Mouse (Mus musculus): ENCODE results near the gene Rab40c. TPM values are rescaled to one million over a fixed set of nuclear protein-coding genes. Genes with fewer than 3 reads are reported as not detected.

The Rab40c gene
- total and polyA plus RNA-seq, 2 experiments from 2014 or later: 10.4 to 22.5 TPM

DNA sequence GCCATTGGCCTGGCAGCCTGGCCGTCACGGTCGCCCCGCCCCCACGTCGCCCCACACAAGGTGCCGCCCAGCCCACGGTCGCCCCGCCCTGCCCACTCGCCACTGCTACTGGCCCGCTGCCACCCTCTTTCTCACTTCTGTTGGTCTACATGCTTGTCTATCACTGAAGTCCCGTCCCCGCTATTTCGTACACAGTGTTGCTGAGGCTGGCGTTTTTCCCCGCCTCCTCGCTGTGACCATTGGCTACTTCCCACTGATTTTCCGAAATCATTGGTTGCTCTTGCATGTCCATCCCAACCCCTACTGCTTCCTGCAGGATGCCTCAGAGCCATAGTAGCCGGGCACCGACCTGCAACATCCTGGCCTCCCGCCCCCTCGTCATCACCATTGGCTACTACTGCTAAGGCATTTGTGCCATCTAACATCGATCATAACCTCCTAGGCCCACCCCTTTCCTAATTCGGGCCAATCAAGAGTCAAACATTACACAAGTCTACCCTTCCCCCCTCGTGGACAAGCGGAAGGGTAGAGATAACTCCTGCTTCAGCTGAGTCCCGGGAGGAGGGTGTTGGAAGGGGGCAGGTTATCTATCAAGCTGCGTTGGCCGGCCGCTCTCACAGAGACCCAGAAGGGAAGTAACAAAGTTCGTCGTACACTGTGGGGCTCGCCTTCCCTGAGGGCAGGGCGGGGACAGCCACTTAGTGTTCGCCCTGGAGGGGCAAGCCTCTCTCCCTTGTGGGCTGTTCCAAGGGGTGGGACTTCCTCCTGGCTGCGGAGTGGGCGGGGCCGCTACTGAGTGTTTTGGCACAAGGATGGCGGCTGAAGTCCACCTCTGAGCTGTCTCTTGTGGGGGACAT, 487 bp upstream of the Rab40c start:
- Histone ChIP-seq H3K9ac (replicated peaks; ENCODE audit: low read depth, low read length) (peak overlapping the region; percentile 93), H3K9me3 (replicated peaks; ENCODE audit: control insufficient read depth, low read length) (no peaks in the 10 kb centered on the region), H3K36me3 (replicated peaks; ENCODE audit: control insufficient read depth, insufficient read depth, low read length) (no peaks in the 10 kb centered on the region), H3K4me3 (ENCODE audit: low read depth, low read length) (peak overlapping the region; percentile 98), H3K27ac (ENCODE audit: low read depth) (peak overlapping the region; percentile 93), H3K27me3 (ENCODE audit: control insufficient read depth, insufficient read depth, low read length) (no peaks in the 10 kb centered on the region), H3K4me1 (ENCODE audit: control insufficient read depth, insufficient read depth) (peaks cover 11% of the 10 kb centered on the region), H3K4me2 (ENCODE audit: low read depth, low read length) (peak overlapping the region; percentile 85)
- WGBS: under 1% methylated on average over 32 of the region's 40 CpGs
- DNase-seq (ENCODE audit: low spot score): peak; percentile 100
- ATAC-seq (ENCODE audit: insufficient read depth, low read depth): peak; percentile 96
- TF ChIP-seq EP300 (IDR thresholded peaks at IDR 0.05; ENCODE audit: low read depth): peak; percentile 29
- no peak; the same call in 1 of the 2 replicates for TF ChIP-seq CTCF (IDR thresholded peaks at IDR 0.05; ENCODE audit: low read depth)

DNA sequence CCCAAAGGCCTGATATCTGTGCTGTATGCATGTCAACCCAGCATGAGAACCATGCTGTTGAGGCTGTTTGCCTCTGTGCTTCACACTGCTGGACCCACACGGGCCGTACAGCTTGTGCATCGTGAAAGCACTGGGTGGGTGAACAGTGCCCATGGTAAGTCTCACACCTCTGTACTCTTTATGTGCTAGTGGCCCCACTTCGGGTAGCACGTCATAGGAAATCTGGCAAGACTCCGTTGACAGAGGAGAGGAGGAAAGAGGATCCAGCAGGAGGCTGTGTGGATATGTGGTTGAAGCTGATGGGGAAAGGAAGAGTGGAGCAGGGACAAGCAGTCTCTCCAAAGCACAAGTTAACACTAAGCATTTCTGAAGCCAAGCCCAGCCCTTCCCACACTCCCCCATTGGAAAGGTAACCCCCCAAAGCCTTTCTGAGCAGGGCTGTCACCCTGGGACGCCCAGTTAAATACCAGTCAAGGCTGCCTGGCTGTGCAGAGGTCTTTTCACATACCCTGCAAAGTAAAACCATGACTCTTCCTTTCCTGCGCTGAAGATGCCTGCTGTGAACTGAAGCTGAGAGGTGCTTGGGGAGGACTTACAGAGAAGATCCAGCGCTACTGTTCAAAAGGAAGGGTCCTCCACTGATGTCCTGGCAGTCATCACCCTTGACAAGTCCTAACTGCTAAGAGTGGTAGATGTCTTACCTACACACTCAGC, 1.3 kb downstream of the Rab40c start:
- Histone ChIP-seq H3K4me1 (ENCODE audit: control insufficient read depth, insufficient read depth) (peaks cover 21% of the 10 kb centered on the region), H3K36me3 (replicated peaks; ENCODE audit: control insufficient read depth, insufficient read depth, low read length) (no peaks in the 10 kb centered on the region), H3K27me3 (ENCODE audit: control insufficient read depth, insufficient read depth, low read length) (no peaks in the 10 kb centered on the region), H3K9ac (replicated peaks; ENCODE audit: low read depth, low read length) (peak overlapping the region; percentile 93), H3K4me3 (ENCODE audit: low read depth, low read length) (peak overlapping the region; percentile 98), H3K9me3 (replicated peaks; ENCODE audit: control insufficient read depth, low read length) (no peaks in the 10 kb centered on the region), H3K4me2 (ENCODE audit: low read depth, low read length) (peak overlapping the region; percentile 75), H3K27ac (ENCODE audit: low read depth) (no peak overlapping the region)
- 71% methylated on average over 9 of the region's 9 CpGs for WGBS
- DNase-seq (ENCODE audit: low spot score): no peak
- ATAC-seq (ENCODE audit: insufficient read depth, low read depth): no peak
- TF ChIP-seq EP300 (IDR thresholded peaks at IDR 0.05; ENCODE audit: low read depth) (no peak), CTCF (IDR thresholded peaks at IDR 0.05; ENCODE audit: low read depth) (no peak)

DNA sequence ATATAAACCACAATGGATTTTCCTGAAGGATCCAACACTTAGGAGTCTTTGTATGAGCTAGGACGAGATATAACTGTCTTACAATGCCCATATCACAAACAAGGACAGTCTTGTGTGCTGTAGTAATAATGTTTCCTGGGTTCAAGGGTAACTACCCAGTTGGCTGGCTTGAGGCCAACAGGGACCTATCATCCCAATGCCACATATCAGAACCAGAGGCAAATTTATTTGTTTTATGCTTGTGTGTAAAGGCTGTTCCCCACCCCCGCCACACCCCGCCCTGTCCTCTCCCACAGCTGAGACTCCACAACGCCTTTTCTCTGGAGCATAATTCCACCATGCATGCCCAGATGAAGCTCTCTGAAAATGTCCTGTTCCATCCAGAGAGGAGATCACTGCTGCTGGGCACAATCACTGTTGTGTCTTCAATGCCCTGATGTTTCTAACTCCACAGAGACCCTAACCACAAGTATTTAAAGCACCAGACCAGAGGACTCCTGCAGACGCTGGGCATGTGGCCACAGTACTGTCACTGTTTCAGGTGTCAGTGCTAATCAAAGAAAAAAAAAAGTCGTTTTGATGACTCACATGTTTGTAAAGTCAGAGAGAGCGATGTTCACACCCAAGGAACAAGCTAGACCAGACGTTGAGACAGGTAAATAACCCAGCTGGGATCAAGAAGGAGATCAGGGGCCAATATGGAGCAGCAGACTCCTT, 2.4 kb downstream of the Rab40c start:
- no peaks in the 10 kb centered on the region for H3K36me3 ChIP-seq (replicated peaks; ENCODE audit: control insufficient read depth, insufficient read depth, low read length)
- no peak overlapping the region for H3K4me3 ChIP-seq (ENCODE audit: low read depth, low read length)
- H3K4me1 ChIP-seq (ENCODE audit: control insufficient read depth, insufficient read depth): peaks cover 22% of the 10 kb centered on the region
- 74% methylated on average over 8 of the region's 8 CpGs for WGBS
- no peaks in the 10 kb centered on the region for H3K9me3 ChIP-seq (replicated peaks; ENCODE audit: control insufficient read depth, low read length)
- DNase-seq (ENCODE audit: low spot score) (no peak), ATAC-seq (ENCODE audit: insufficient read depth, low read depth) (no peak)
- H3K27ac ChIP-seq (ENCODE audit: low read depth): no peak overlapping the region
- H3K27me3 ChIP-seq (ENCODE audit: control insufficient read depth, insufficient read depth, low read length): no peaks in the 10 kb centered on the region
- H3K9ac ChIP-seq (replicated peaks; ENCODE audit: low read depth, low read length): no peak overlapping the region
- H3K4me2 ChIP-seq (ENCODE audit: low read depth, low read length): no peak overlapping the region
- TF ChIP-seq CTCF (IDR thresholded peaks at IDR 0.05; ENCODE audit: low read depth) (no peak), EP300 (IDR thresholded peaks at IDR 0.05; ENCODE audit: low read depth) (no peak)

GRCm38 (mm10) chr17:25914295-25914694, 5.2 kb downstream of the Rab40c start:
- no peak overlapping the region for H3K4me3 ChIP-seq (ENCODE audit: low read depth, low read length)
- H3K27ac ChIP-seq (ENCODE audit: low read depth): peak overlapping the region; percentile 71
- no peaks in the 10 kb centered on the region for H3K36me3 ChIP-seq (replicated peaks; ENCODE audit: control insufficient read depth, insufficient read depth, low read length)
- ATAC-seq (ENCODE audit: insufficient read depth, low read depth) (no peak), DNase-seq (ENCODE audit: low spot score) (no peak)
- 61% methylated on average over 4 of the region's 4 CpGs for WGBS
- no peak for TF ChIP-seq CTCF (IDR thresholded peaks at IDR 0.05; ENCODE audit: low read depth)
- H3K9me3 ChIP-seq (replicated peaks; ENCODE audit: control insufficient read depth, low read length): no peaks in the 10 kb centered on the region
- no peak overlapping the region for H3K4me2 ChIP-seq (ENCODE audit: low read depth, low read length)
- H3K27me3 ChIP-seq (ENCODE audit: control insufficient read depth, insufficient read depth, low read length): no peaks in the 10 kb centered on the region
- H3K9ac ChIP-seq (replicated peaks; ENCODE audit: low read depth, low read length): no peak overlapping the region
- H3K4me1 ChIP-seq (ENCODE audit: control insufficient read depth, insufficient read depth): peaks cover 22% of the 10 kb centered on the region

DNA sequence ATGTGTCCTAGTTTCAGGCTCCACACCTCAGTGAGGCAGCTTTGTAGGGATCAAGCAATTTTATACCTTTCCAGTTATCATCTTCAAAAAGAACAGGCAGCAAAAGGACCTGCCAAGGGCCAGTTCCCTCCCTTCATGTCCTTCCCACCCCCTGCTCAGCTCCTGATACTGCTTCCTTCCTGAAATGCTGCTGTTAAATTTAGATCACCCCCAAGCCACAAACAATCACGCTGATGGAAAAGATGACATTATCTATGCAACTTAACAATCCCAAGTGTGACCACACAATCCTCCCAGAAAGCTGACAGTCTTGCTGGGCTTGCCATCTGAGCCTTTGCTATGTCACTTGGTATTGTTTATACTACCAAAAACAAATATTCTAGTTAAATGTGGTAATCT, 5.7 kb downstream of the Rab40c start:
- H3K9ac ChIP-seq (replicated peaks; ENCODE audit: low read depth, low read length): no peak overlapping the region; the same call in 1 of the 2 replicates
- no peak for ATAC-seq (ENCODE audit: insufficient read depth, low read depth)
- TF ChIP-seq CTCF (IDR thresholded peaks at IDR 0.05; ENCODE audit: low read depth) (no peak), EP300 (IDR thresholded peaks at IDR 0.05; ENCODE audit: low read depth) (no peak)
- H3K36me3 ChIP-seq (replicated peaks; ENCODE audit: control insufficient read depth, insufficient read depth, low read length): no peaks in the 10 kb centered on the region
- H3K4me3 ChIP-seq (ENCODE audit: low read depth, low read length): peak overlapping the region; percentile 7; the same call in 1 of the 2 replicates
- DNase-seq (ENCODE audit: low spot score): no peak
- H3K4me2 ChIP-seq (ENCODE audit: low read depth, low read length): peak overlapping the region; percentile 41
- H3K9me3 ChIP-seq (replicated peaks; ENCODE audit: control insufficient read depth, low read length): no peaks in the 10 kb centered on the region
- H3K27ac ChIP-seq (ENCODE audit: low read depth): peak overlapping the region; percentile 71
- no peaks in the 10 kb centered on the region for H3K27me3 ChIP-seq (ENCODE audit: control insufficient read depth, insufficient read depth, low read length)
- H3K4me1 ChIP-seq (ENCODE audit: control insufficient read depth, insufficient read depth): peaks cover 21% of the 10 kb centered on the region
- 21% methylated on average over 1 of the region's 1 CpGs for WGBS

Measured in heart, postnatal 0 days (tissue).